Mouse (Mus musculus): ENCODE results near the gene Pfkp. TPM values are rescaled to one million over a fixed set of nuclear protein-coding genes. Genes with fewer than 3 reads are reported as not detected.
A peak's percentile ranks its signal among the peaks of the same experiment; 100 is the strongest.

Pfkp gene
- 29.4 and 39.4 TPM in 2 replicates for polyA plus RNA-seq (2012; rRNA removed)

- no peak for DNase-seq (ENCODE audit: low read depth)
These were observed at the start of gene Pfkp for GRCm38 (mm10) chr13:6648669-6649233. TSS of gene Pfkp (minus strand) at chr13:6648777.

DNA sequence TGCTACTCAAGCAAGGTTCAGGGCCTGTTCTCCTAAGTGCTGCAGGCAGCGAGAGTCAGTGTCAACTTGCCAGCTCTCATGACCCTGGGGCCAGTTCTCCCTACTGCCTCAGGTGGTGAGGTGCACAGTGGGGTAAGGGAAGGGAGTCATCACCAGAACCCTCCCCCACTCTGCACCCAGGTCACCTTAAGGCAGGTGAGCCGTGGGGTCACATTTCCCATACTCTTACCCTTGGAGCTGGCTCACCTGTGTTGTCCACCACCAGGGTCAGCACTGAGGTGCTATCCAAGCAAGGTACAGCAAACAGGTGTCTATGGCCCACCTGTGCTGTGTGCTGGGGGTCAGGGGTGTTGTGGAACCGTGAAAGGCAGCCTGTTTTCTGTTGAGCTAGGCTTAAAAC, 42.0 kb upstream of the Pfkp start:
- no peak for DNase-seq (ENCODE audit: low read depth)

GRCm38 (mm10) chr13:6689962-6690361, 41.4 kb upstream of the Pfkp start:
- DNase-seq (ENCODE audit: low read depth): no peak

- DNase-seq (ENCODE audit: low read depth): no peak
These were observed 40.3 kb upstream of the Pfkp start for GRCm38 (mm10) chr13:6688790-6689433.

DNA sequence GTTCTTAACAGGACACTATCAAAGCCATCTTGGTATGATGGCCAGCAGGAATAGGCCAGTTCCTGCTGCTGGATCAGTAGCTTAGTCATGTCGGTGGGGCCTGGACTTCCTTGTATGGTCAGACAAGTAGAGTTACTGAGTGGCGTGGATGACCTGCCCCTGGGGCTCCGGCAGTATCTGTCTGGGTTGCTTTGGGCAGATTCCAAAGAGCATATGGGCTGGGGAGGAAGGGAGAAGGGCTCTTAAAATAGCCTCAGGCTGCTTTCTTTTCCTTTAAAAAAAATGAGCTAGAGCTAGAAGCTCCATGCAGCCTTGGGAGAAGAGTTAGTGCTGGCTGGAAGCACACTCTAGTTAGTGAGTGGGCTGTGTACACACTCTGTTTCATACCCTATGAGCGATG, 18.3 kb upstream of the Pfkp start:
- DNase-seq (ENCODE audit: low read depth): no peak

GRCm38 (mm10) chr13:6665506-6665905, 16.9 kb upstream of the Pfkp start:
- no peak for DNase-seq (ENCODE audit: low read depth)

DNA sequence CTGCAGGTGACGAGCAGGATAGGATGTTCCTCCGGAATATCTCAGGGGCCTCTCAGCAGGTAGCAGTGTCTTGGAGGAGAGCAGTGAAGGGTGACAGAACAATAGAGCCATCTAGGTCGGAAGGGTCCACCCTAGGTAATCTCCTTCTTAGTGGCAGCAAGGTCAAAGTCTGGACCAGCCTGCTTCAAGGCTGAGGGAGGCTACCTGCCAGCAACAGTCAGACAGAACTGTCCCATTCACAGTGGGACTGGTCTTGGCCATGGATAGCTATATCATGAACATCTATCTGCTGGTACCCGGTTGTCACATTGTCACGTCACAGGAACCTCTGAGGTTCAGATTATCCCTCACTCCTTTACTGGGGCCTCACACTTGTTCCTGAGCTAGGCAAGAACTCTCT, 15.6 kb upstream of the Pfkp start:
- no peak for DNase-seq (ENCODE audit: low read depth)

DNA sequence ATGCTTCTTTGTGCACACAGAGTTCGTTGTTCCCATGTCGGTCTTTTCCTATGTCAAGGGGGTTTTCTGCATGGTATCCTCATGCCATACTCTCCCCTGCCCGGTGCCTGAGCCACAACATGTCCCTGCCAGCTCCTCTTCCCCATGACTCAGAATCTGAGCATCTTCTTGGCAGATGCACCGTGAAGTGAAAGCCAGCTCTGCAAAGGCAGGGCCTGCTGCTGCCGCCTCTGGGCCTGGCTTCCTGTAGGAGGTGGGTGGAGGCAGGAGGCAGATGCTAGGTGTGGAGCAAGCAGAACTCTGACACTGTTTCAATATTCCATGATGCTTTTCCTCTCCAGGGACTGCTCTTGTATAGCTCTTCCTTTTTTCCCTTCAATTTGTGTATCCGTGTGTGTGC, 10.7 kb upstream of the Pfkp start:
- peak; percentile 71 for DNase-seq (ENCODE audit: low read depth)

- no peak for DNase-seq (ENCODE audit: low read depth)
These were observed 8.7 kb upstream of the Pfkp start for GRCm38 (mm10) chr13:6657300-6657699.

GRCm38 (mm10) chr13:6649542-6649941, 965 bp upstream of the Pfkp start:
- DNase-seq (ENCODE audit: low read depth): no peak

DNA sequence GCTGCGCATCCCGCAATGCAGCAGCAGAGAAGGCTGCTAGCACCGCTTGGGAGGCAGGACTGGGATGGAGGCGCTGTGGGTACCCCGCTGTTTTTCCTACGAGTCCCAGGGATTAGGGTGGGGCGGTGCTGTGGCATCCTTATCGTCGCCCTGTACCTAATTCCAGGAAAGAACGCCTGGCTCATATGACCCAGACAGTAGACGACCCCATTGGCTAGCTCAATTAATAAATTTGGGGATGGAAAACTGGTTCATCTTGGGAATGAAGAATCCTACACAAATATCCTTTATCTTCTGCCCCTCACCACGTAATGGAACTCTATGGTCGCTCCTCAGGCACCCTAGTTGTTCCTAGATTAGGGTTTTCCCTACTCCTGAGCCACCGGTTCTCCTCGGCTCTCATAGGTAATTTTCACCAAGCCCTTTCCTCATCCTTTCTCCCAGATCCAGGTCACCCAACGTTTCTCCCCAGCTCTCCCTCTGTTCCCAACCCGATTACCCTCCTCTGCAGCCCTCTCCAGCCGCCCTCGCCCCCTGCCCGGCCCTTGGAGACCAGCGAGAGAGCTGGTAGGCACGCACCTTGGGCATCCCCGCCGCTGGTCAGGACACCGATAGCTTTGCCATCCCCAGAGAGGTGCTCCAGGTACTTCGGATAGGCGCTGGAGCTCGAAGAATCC, 447 bp downstream of the Pfkp start:
- no peak for DNase-seq (ENCODE audit: low read depth)

GRCm38 (mm10) chr13:6647067-6647991, 1.2 kb downstream of the Pfkp start:
- no peak for DNase-seq (ENCODE audit: low read depth)

- no peak for DNase-seq (ENCODE audit: low read depth)
These were observed 1.9 kb downstream of the Pfkp start for GRCm38 (mm10) chr13:6646674-6647066.

DNA sequence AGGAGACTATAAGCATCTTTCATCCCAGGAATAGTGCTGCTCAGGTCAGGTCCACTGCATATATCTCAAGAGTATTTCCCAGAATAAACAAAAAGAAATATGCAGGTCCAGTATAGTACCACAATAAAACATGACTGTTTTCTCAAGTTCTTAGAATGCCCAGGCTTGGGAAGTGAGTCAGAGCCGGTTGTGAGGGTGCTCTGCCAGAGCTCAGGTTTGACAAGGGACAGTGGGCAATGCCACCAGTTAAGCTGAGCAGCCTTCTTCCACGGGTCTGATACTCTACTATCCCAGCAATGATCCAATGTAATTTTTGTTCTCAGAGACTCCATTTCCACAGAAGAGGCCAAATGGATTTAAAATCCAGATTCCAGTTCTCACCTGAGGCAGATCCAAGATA, 2.3 kb downstream of the Pfkp start:
- DNase-seq (ENCODE audit: low read depth): no peak

- DNase-seq (ENCODE audit: low read depth): no peak
These were observed 4.6 kb downstream of the Pfkp start for GRCm38 (mm10) chr13:6643968-6644367.

DNA sequence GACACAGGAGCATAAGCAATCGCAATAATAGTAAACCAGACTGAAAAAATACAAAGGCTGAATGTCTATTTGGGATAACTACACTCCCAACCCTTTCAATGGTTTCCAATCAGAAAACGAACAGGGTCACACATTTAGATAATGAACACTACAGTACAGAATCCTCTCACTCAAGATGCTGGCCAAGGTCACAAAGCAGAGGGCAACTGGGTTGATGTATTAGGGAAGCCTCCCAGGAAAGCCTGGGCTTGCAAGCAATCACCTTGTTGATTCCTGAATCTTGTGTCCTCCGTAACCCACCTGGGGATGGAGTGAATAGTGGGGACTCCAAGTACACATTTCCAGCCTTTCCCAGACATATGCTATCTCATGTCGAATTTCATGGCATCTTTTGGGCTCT, 5.6 kb downstream of the Pfkp start:
- no peak for DNase-seq (ENCODE audit: low read depth)

GRCm38 (mm10) chr13:6642453-6642852, 6.1 kb downstream of the Pfkp start:
- no peak for DNase-seq (ENCODE audit: low read depth)

- DNase-seq (ENCODE audit: low read depth): no peak
These were observed 7.1 kb downstream of the Pfkp start for GRCm38 (mm10) chr13:6641497-6641896.

DNA sequence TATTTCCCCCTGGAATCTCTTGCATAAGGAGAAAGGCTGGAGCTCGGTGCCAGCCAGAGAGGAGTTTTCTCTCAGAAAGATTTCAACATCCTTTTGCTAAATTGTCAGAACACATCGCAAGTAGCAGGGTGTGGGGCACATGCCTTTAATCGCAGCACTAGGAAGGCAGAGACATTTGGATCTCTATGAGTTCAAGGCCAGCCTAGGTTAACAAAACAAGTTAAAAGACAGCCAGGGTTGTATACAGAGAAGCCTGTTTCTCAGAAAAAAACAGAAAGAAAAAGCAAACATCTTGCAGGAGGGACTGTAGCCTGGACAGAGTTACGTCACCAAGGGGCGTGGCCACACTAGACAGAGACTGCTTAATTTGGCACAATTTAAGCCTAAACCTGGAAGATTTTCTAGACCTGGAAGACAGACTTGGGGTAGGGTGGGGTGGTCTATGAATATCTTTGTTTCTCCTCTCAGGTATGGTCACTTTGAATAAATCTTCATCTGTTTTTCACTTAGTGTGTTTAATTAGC, 9.0 kb downstream of the Pfkp start:
- no peak for DNase-seq (ENCODE audit: low read depth)

DNA sequence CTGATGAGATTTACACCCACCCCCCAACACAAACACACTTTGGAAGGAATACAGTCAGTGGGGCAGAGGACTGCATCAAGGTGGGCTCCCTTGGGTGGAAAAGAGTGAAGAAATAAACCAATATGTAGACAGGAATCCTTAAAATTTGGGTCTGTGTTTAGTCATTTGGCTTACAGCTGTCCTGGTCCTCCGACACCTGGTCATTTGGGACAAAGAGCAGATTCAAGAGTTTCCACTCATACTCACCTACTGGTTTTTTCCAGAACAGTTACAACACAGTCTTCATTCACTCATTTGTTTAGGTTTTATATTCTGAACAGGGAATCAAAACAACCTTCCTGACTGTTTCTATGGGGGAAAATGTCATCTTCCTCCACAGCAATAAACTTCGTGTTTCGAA, 9.6 kb downstream of the Pfkp start:
- no peak for DNase-seq (ENCODE audit: low read depth)

DNA sequence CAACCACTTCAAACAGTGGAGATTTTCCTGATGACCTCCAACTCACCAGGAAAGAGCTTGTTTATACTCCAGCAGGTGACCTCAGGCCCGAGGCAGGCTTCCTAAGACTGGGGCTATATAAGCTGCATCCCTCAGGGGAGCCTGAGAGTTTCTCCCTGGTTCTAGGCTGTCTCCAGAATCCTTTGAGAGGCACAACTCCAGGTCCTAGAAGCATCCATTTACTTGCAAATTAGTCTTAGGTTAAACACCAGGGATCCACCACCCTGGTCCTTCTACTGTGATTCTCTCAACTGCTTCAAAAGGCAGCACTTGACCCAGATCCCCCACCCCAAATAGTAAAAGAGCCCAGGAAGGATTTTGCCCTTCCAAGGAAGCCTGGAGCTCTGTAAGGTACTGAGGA, 10.2 kb downstream of the Pfkp start:
- no peak for DNase-seq (ENCODE audit: low read depth)

DNA sequence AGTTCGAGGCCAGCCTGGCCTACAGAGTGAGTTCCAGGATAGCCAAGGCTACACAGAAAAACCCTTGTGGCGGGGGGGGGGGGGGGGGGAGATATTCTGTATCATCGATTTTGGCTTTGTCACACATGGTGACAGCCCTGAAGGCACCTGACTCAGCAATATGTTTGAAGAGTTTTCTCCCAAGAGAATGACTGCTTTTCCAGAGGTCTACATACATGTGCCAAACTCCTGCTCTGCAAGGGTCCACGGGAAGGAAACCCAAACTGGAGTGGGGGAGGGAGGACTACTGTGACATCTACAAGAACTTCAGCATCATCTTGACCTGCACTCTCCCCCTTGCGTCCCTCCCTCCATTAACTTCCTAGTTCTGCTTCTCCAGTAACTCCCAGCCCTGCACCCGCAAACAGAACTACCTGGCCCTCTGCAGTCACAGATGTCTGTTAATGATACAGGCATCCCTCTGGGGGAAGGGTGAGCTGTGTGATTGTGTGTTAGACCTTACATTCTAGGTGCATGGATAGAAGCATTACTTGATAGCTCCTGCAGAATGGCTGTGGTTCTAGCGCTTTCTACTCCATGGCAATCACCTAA, 10.9 kb downstream of the Pfkp start:
- no peak for DNase-seq (ENCODE audit: low read depth)
